In genomic region chr1:192595426-192595825, GRCm38 (mm10) we compare ENCODE assay signal across 10 mouse cellular contexts.
"Had no signal": no experiment of that assay in that cellular context is flagged by ENCODE, and none has a peak within 500 bp of the region (broad histone marks: within the 10 kb centered on the region; RNA-seq: fewer than 3 reads in every experiment).

No protein-coding gene starts in this region.

- DNase-seq: retina, postnatal 1 day; right cerebral cortex, postnatal 14 days; right cerebral cortex, postnatal 4 days; spleen, adult 18-20 months; thymus, adult 18-20 months; thymus, adult 2 months; thymus, postnatal 14 days; thymus, postnatal 25 days; thymus, postnatal 36 days; thymus, postnatal 4 days had no signal
